Mouse (Mus musculus): ENCODE measurements at regions not wholly inside any gene's neighbourhood (a gene's known extent, or its start where the extent isn't known, plus 50 kb on each side); places are given as distances from the start of the nearest gene placed in this dataset.

GRCm38 (mm10) chr1:130276005-130276404 is 146.8 kb downstream of the Cd55b start:
- Histone ChIP-seq H3K36me3 (ENCODE audit: control insufficient read depth, insufficient read depth, low read length) (no peaks in the 10 kb centered on the region), H3K4me3 (ENCODE audit: insufficient read depth, low read depth, low read length) (no peak overlapping the region), H3K27ac (replicated peaks; ENCODE audit: insufficient read depth, low read depth, low read length) (no peak overlapping the region), H3K27me3 (ENCODE audit: control insufficient read depth, insufficient read depth, low read length) (no peaks in the 10 kb centered on the region), H3K9ac (ENCODE audit: low read depth, low read length) (no peak overlapping the region), H3K4me1 (ENCODE audit: control insufficient read depth, insufficient read depth, low read length) (no peaks in the 10 kb centered on the region), H3K79me2 (ENCODE audit: control insufficient read depth, insufficient read depth, low read length) (no peaks in the 10 kb centered on the region)
- DNase-seq (ENCODE audit: extremely low read depth, low read depth, low spot score) = no peak
- WGBS = 84% methylated on average over 2 of the region's 2 CpGs
- TF ChIP-seq CTCF (IDR thresholded peaks at IDR 0.05; ENCODE audit: low read depth, low read length) (no peak), POLR2A (IDR thresholded peaks at IDR 0.05; ENCODE audit: extremely low read depth, insufficient read depth, low read length) (no peak)

- TF ChIP-seq POLR2A (IDR thresholded peaks at IDR 0.05; ENCODE audit: extremely low read depth, insufficient read depth, low read length) (no peak), CTCF (IDR thresholded peaks at IDR 0.05; ENCODE audit: low read depth, low read length) (0 out of 2 replicates have a peak, but pooled peaks have one; percentile 3)
- Histone ChIP-seq H3K9ac (ENCODE audit: low read depth, low read length) (no peak overlapping the region), H3K36me3 (ENCODE audit: control insufficient read depth, insufficient read depth, low read length) (no peaks in the 10 kb centered on the region), H3K4me3 (ENCODE audit: insufficient read depth, low read depth, low read length) (no peak overlapping the region), H3K79me2 (ENCODE audit: control insufficient read depth, insufficient read depth, low read length) (no peaks in the 10 kb centered on the region), H3K27ac (replicated peaks; ENCODE audit: insufficient read depth, low read depth, low read length) (no peak overlapping the region), H3K27me3 (ENCODE audit: control insufficient read depth, insufficient read depth, low read length) (no peaks in the 10 kb centered on the region), H3K4me1 (ENCODE audit: control insufficient read depth, insufficient read depth, low read length) (no peaks in the 10 kb centered on the region)
- 61% methylated on average over 4 of the region's 4 CpGs for WGBS
- DNase-seq (ENCODE audit: extremely low read depth, low read depth, low spot score) = peak; percentile 2
Observed at GRCm38 (mm10) chr1:130274470-130274869, 148.3 kb downstream of the Cd55b start.

GRCm38 (mm10) chr1:130270457-130270856 is 152.4 kb downstream of the Cd55b start:
- TF ChIP-seq POLR2A (IDR thresholded peaks at IDR 0.05; ENCODE audit: extremely low read depth, insufficient read depth, low read length) (no peak), CTCF (IDR thresholded peaks at IDR 0.05; ENCODE audit: low read depth, low read length) (no peak)
- no peaks in the 10 kb centered on the region for H3K27me3 ChIP-seq (ENCODE audit: control insufficient read depth, insufficient read depth, low read length)
- H3K36me3 ChIP-seq (ENCODE audit: control insufficient read depth, insufficient read depth, low read length) = no peaks in the 10 kb centered on the region
- no peak overlapping the region for H3K4me3 ChIP-seq (ENCODE audit: insufficient read depth, low read depth, low read length)
- no peak overlapping the region for H3K27ac ChIP-seq (replicated peaks; ENCODE audit: insufficient read depth, low read depth, low read length)
- no peaks in the 10 kb centered on the region for H3K79me2 ChIP-seq (ENCODE audit: control insufficient read depth, insufficient read depth, low read length)
- 86% methylated on average over 2 of the region's 2 CpGs for WGBS
- DNase-seq (ENCODE audit: extremely low read depth, low read depth, low spot score) = no peak
- H3K4me1 ChIP-seq (ENCODE audit: control insufficient read depth, insufficient read depth, low read length) = no peaks in the 10 kb centered on the region
- no peak overlapping the region for H3K9ac ChIP-seq (ENCODE audit: low read depth, low read length)

All from liver, adult 2 months (tissue).